Mouse (Mus musculus): ENCODE results near the gene Cstf2t. TPM values are rescaled to one million over a fixed set of nuclear protein-coding genes. Genes with fewer than 3 reads are reported as not detected.

The Cstf2t gene
- polyA plus RNA-seq, 1 experiment from 2014 or later: 56.9 TPM

GRCm38 (mm10) chr19:31114690-31115089 is 32.1 kb downstream of the Cstf2t start:
- no peak overlapping the region for H3K9ac ChIP-seq
- DNase-seq (ENCODE audit: low spot score) (no peak), ATAC-seq (ENCODE audit: low FRiP score) (peak; percentile 27; the same call in 1 of the 2 replicates)
- no peaks in the 10 kb centered on the region for H3K27me3 ChIP-seq (ENCODE audit: control insufficient read depth, insufficient read depth, low read length)
- 41% methylated on average over 4 of the region's 4 CpGs for WGBS
- no peak overlapping the region for H3K4me3 ChIP-seq (replicated peaks; ENCODE audit: low read length)
- no peaks in the 10 kb centered on the region for H3K4me1 ChIP-seq (replicated peaks; ENCODE audit: control insufficient read depth, insufficient read depth, low read length)
- H3K4me2 ChIP-seq (replicated peaks): no peak overlapping the region
- H3K27ac ChIP-seq: no peak overlapping the region
- no peaks in the 10 kb centered on the region for H3K9me3 ChIP-seq (ENCODE audit: control insufficient read depth, low read length)
- H3K36me3 ChIP-seq (replicated peaks; ENCODE audit: control insufficient read depth, insufficient read depth): no peaks in the 10 kb centered on the region

DNA sequence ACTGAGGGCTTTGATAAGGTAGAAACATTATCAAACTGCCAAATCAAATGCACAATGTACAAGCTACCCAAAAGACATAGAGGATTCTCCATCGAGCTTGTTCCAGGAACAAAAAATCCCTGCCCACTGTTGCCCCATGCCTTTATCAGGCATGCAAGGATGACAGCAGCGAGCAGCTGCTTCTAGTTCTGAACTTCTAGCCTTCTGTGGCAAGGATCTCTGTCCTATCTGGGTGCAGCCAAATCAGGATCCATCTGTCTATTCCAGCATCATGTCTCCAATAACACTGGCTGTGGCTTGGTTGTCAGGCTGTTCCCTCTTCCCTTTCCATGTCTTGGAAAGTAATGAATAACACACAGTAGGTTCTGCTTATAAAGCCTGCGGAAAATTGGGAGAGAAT is 42.0 kb downstream of the Cstf2t start:
- no peak overlapping the region for H3K27ac ChIP-seq
- 64% methylated on average over 3 of the region's 3 CpGs for WGBS
- no peaks in the 10 kb centered on the region for H3K9me3 ChIP-seq (ENCODE audit: control insufficient read depth, low read length)
- H3K4me1 ChIP-seq (replicated peaks; ENCODE audit: control insufficient read depth, insufficient read depth, low read length): no peaks in the 10 kb centered on the region
- H3K4me2 ChIP-seq (replicated peaks): no peak overlapping the region
- ATAC-seq (ENCODE audit: low FRiP score): no peak
- no peaks in the 10 kb centered on the region for H3K27me3 ChIP-seq (ENCODE audit: control insufficient read depth, insufficient read depth, low read length)
- no peak for DNase-seq (ENCODE audit: low spot score)
- H3K9ac ChIP-seq: no peak overlapping the region
- no peaks in the 10 kb centered on the region for H3K36me3 ChIP-seq (replicated peaks; ENCODE audit: control insufficient read depth, insufficient read depth)
- no peak overlapping the region for H3K4me3 ChIP-seq (replicated peaks; ENCODE audit: low read length)

- no peaks in the 10 kb centered on the region for H3K27me3 ChIP-seq (ENCODE audit: control insufficient read depth, insufficient read depth, low read length)
- H3K9me3 ChIP-seq (ENCODE audit: control insufficient read depth, low read length): no peaks in the 10 kb centered on the region
- no peak overlapping the region for H3K4me2 ChIP-seq (replicated peaks)
- no peaks in the 10 kb centered on the region for H3K36me3 ChIP-seq (replicated peaks; ENCODE audit: control insufficient read depth, insufficient read depth)
- H3K9ac ChIP-seq: no peak overlapping the region
- no peak overlapping the region for H3K27ac ChIP-seq
- no peak for DNase-seq (ENCODE audit: low spot score)
- 0 out of 2 replicates have a peak, but pooled peaks cover 3% of the 10 kb centered on the region for H3K4me1 ChIP-seq (replicated peaks; ENCODE audit: control insufficient read depth, insufficient read depth, low read length)
- no peak for ATAC-seq (ENCODE audit: low FRiP score)
- 81% methylated on average over 8 of the region's 8 CpGs for WGBS
- no peak overlapping the region for H3K4me3 ChIP-seq (replicated peaks; ENCODE audit: low read length)
Observed at GRCm38 (mm10) chr19:31132614-31133013, 50.0 kb downstream of the Cstf2t start.

DNA sequence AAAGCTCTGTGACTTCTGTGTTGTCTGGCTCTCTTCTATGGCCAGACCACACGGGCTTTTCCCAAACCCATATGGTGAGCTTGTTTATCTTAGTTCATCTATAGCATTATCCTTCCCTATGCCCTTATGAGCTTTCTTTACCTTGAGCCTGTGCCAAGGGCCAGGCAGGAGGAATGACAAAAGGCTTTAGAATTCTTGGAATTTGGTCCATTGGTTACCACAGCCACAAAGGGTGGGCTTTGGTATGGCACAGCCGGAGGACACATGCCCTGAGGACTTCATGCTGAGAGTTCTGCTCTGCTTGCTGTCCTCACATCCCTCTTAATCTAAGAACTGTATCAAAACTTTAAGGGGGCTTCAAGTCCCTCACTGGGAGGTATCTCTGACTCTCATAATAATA is 53.7 kb downstream of the Cstf2t start:
- no peaks in the 10 kb centered on the region for H3K9me3 ChIP-seq (ENCODE audit: control insufficient read depth, low read length)
- no peak overlapping the region for H3K4me2 ChIP-seq (replicated peaks)
- H3K36me3 ChIP-seq (replicated peaks; ENCODE audit: control insufficient read depth, insufficient read depth): no peaks in the 10 kb centered on the region
- H3K27me3 ChIP-seq (ENCODE audit: control insufficient read depth, insufficient read depth, low read length): no peaks in the 10 kb centered on the region
- WGBS: 12% methylated on average over 2 of the region's 2 CpGs
- DNase-seq (ENCODE audit: low spot score): no peak
- no peak for ATAC-seq (ENCODE audit: low FRiP score)
- H3K4me1 ChIP-seq (replicated peaks; ENCODE audit: control insufficient read depth, insufficient read depth, low read length): 0 out of 2 replicates have a peak, but pooled peaks cover 3% of the 10 kb centered on the region
- H3K9ac ChIP-seq: no peak overlapping the region
- no peak overlapping the region for H3K27ac ChIP-seq
- no peak overlapping the region for H3K4me3 ChIP-seq (replicated peaks; ENCODE audit: low read length)
